Mouse (Mus musculus) erythroblast, embryonic 14.5 days (primary cell): ENCODE results near the gene Plekha8.

Experiments
- GATA1 ChIP-seq: IDR thresholded peaks from 2 replicates; pipeline ENCODE4 v1.6.1; 2012; ENCODE audit warnings: low read length, inconsistent platforms, mixed read lengths
- TAL1 ChIP-seq: IDR thresholded peaks from 3 replicates; pipeline ENCODE4 v1.6.1; 2012; ENCODE audit warnings: low read length, inconsistent platforms, mixed read lengths

GRCm38 (mm10) chr6:54590691-54591090 lies 4.2 kb upstream of the Plekha8 start:
- TF ChIP-seq GATA1 = no peak
- no peak for TF ChIP-seq TAL1
